Mouse (Mus musculus) ES-E14 (cell line): ENCODE data around the gene Nsmf.

Source experiments
- HCFC1 ChIP-seq: IDR thresholded peaks from 2 replicates; pipeline ENCODE4 v1.6.1; 2012; ENCODE audit warnings: low read length, inconsistent platforms, borderline replicate concordance; ENCODE audit not compliant: insufficient read depth
- MAFK ChIP-seq: IDR thresholded peaks from 2 replicates; pipeline ENCODE4 v1.6.1; 2014; ENCODE audit warnings: mild to moderate bottlenecking, low read depth, low read length, inconsistent platforms; ENCODE audit not compliant: insufficient read depth
- ZNF384 ChIP-seq: IDR thresholded peaks from 2 replicates; pipeline ENCODE4 v1.6.1; 2012; ENCODE audit warnings: low read depth, low read length, inconsistent platforms

DNA sequence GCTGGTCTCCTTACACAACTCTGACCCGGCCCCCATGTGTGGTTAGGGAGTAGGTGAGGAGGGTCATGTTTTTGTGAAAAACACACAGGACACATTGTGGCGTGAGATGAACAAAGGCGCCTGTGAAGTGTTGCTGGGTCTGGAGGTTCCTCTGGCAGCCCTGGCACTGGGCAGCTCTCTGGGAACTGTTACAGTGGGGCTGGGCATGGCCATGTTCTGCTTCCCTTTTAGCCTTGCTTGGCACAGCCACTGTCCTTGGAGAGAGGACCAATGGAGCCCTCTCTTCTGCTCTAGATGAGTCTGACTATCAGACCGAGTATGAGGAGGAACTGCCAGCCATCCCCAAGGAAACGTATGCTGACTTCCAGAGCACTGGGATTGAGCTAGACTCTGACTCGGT, 1.1 kb upstream of the Nsmf start:
- TF ChIP-seq MAFK: no peak
- no peak for TF ChIP-seq ZNF384
- no peak for TF ChIP-seq HCFC1
